Mouse (Mus musculus): ENCODE measurements around the gene Tmem8. TPM values are rescaled to one million over a fixed set of nuclear protein-coding genes. Genes with fewer than 3 reads are reported as not detected.

Tmem8 gene
- polyA plus RNA-seq, 1 experiment from 2014 or later = 1.9 TPM

GRCm38 (mm10) chr17:26149056-26149455, 36.0 kb downstream of the Tmem8 start:
- no peaks in the 10 kb centered on the region for H3K9me3 ChIP-seq (replicated peaks; ENCODE audit: control insufficient read depth, low read length)
- no peak overlapping the region for H3K4me2 ChIP-seq (ENCODE audit: low read length)
- peaks cover 34% of the 10 kb centered on the region for H3K36me3 ChIP-seq (ENCODE audit: control insufficient read depth, insufficient read depth, low read length)
- DNase-seq (ENCODE audit: low spot score) (no peak), ATAC-seq (no peak)
- WGBS = 79% methylated on average over 2 of the region's 2 CpGs
- no peak overlapping the region for H3K9ac ChIP-seq (ENCODE audit: low read length)
- H3K4me1 ChIP-seq (ENCODE audit: control insufficient read depth, insufficient read depth, low read length) = no peaks in the 10 kb centered on the region
- no peaks in the 10 kb centered on the region for H3K27me3 ChIP-seq (replicated peaks; ENCODE audit: control insufficient read depth, insufficient read depth, low read length)
- no peak overlapping the region for H3K27ac ChIP-seq (ENCODE audit: low read depth, low read length)
- no peak overlapping the region for H3K4me3 ChIP-seq (ENCODE audit: low read depth, low read length)

- 93% methylated on average over 2 of the region's 2 CpGs for WGBS
- DNase-seq (ENCODE audit: low spot score) (no peak), ATAC-seq (no peak)
- H3K27ac ChIP-seq (ENCODE audit: low read depth, low read length) = no peak overlapping the region
- H3K4me2 ChIP-seq (ENCODE audit: low read length) = no peak overlapping the region
- peaks cover 26% of the 10 kb centered on the region; the same call in 1 of the 2 replicates for H3K36me3 ChIP-seq (ENCODE audit: control insufficient read depth, insufficient read depth, low read length)
- H3K4me1 ChIP-seq (ENCODE audit: control insufficient read depth, insufficient read depth, low read length) = no peaks in the 10 kb centered on the region
- no peaks in the 10 kb centered on the region for H3K27me3 ChIP-seq (replicated peaks; ENCODE audit: control insufficient read depth, insufficient read depth, low read length)
- H3K9ac ChIP-seq (ENCODE audit: low read length) = no peak overlapping the region
- no peaks in the 10 kb centered on the region for H3K9me3 ChIP-seq (replicated peaks; ENCODE audit: control insufficient read depth, low read length)
- H3K4me3 ChIP-seq (ENCODE audit: low read depth, low read length) = no peak overlapping the region
These were observed 39.0 kb downstream of the Tmem8 start for GRCm38 (mm10) chr17:26151886-26152630.

GRCm38 (mm10) chr17:26162736-26163135, 49.6 kb downstream of the Tmem8 start:
- Histone ChIP-seq H3K4me1 (ENCODE audit: control insufficient read depth, insufficient read depth, low read length) (no peaks in the 10 kb centered on the region), H3K36me3 (ENCODE audit: control insufficient read depth, insufficient read depth, low read length) (no peaks in the 10 kb centered on the region), H3K27ac (ENCODE audit: low read depth, low read length) (no peak overlapping the region), H3K4me3 (ENCODE audit: low read depth, low read length) (no peak overlapping the region), H3K27me3 (replicated peaks; ENCODE audit: control insufficient read depth, insufficient read depth, low read length) (no peaks in the 10 kb centered on the region), H3K9me3 (replicated peaks; ENCODE audit: control insufficient read depth, low read length) (no peaks in the 10 kb centered on the region), H3K4me2 (ENCODE audit: low read length) (no peak overlapping the region), H3K9ac (ENCODE audit: low read length) (no peak overlapping the region)
- no peak for ATAC-seq
- WGBS = 94% methylated on average over 1 of the region's 1 CpGs
- no peak for DNase-seq (ENCODE audit: low spot score)

GRCm38 (mm10) chr17:26168039-26168438, 54.9 kb downstream of the Tmem8 start:
- H3K4me3 ChIP-seq (ENCODE audit: low read depth, low read length) = no peak overlapping the region
- no peak overlapping the region for H3K27ac ChIP-seq (ENCODE audit: low read depth, low read length)
- WGBS = 96% methylated on average over 2 of the region's 2 CpGs
- no peaks in the 10 kb centered on the region for H3K9me3 ChIP-seq (replicated peaks; ENCODE audit: control insufficient read depth, low read length)
- no peaks in the 10 kb centered on the region for H3K4me1 ChIP-seq (ENCODE audit: control insufficient read depth, insufficient read depth, low read length)
- no peak for ATAC-seq
- H3K4me2 ChIP-seq (ENCODE audit: low read length) = no peak overlapping the region
- H3K9ac ChIP-seq (ENCODE audit: low read length) = no peak overlapping the region
- H3K36me3 ChIP-seq (ENCODE audit: control insufficient read depth, insufficient read depth, low read length) = no peaks in the 10 kb centered on the region
- H3K27me3 ChIP-seq (replicated peaks; ENCODE audit: control insufficient read depth, insufficient read depth, low read length) = no peaks in the 10 kb centered on the region
- no peak for DNase-seq (ENCODE audit: low spot score)

Other genes with a start within 250 kb of the Tmem8 start
- 15.9 and 17.0 TPM in 2 replicates for gene Mcrip2, start 244.5 kb upstream of the Tmem8 start, polyA plus RNA-seq (2014; fragmentation: Nextera tagmentation; extraction: Ambion mirVana)
- gene Mettl26, start 238.2 kb upstream of the Tmem8 start, polyA plus RNA-seq (2014; fragmentation: Nextera tagmentation; extraction: Ambion mirVana) = 60.5 and 66.0 TPM in 2 replicates
- gene Wfikkn1, start 232.4 kb upstream of the Tmem8 start, polyA plus RNA-seq (2014; fragmentation: Nextera tagmentation; extraction: Ambion mirVana) = 0.36 and 0.47 TPM in 2 replicates
- gene Rab40c, start 193.6 kb upstream of the Tmem8 start, polyA plus RNA-seq (2014; fragmentation: Nextera tagmentation; extraction: Ambion mirVana) = 31.6 and 33.3 TPM in 2 replicates
- gene Pigq, start 168.4 kb upstream of the Tmem8 start, polyA plus RNA-seq (2014; fragmentation: Nextera tagmentation; extraction: Ambion mirVana) = 49.5 and 52.6 TPM in 2 replicates
- not detected in 2 replicates for gene Nhlrc4, start 168.3 kb upstream of the Tmem8 start, polyA plus RNA-seq (2014; fragmentation: Nextera tagmentation; extraction: Ambion mirVana)
- gene A930017K11Rik, start 160.7 kb upstream of the Tmem8 start, polyA plus RNA-seq (2014; fragmentation: Nextera tagmentation; extraction: Ambion mirVana) = 0.18 TPM in 1 of 2 replicates, not detected in the other
- 17.0 and 20.3 TPM in 2 replicates for gene Capn15, start 127.5 kb upstream of the Tmem8 start, polyA plus RNA-seq (2014; fragmentation: Nextera tagmentation; extraction: Ambion mirVana)
- gene Rab11fip3, start 43.7 kb upstream of the Tmem8 start, polyA plus RNA-seq (2014; fragmentation: Nextera tagmentation; extraction: Ambion mirVana) = 15.2 and 20.5 TPM in 2 replicates
- gene Decr2, start 23.0 kb upstream of the Tmem8 start, polyA plus RNA-seq (2014; fragmentation: Nextera tagmentation; extraction: Ambion mirVana) = 13.6 and 14.4 TPM in 2 replicates
- gene Nme4, start 17.7 kb upstream of the Tmem8 start, polyA plus RNA-seq (2014; fragmentation: Nextera tagmentation; extraction: Ambion mirVana) = 31.3 and 40.0 TPM in 2 replicates
- gene Mrpl28, start 10.2 kb downstream of the Tmem8 start, polyA plus RNA-seq (2014; fragmentation: Nextera tagmentation; extraction: Ambion mirVana) = 242 and 250 TPM in 2 replicates
- gene Axin1, start 25.4 kb downstream of the Tmem8 start, polyA plus RNA-seq (2014; fragmentation: Nextera tagmentation; extraction: Ambion mirVana) = 10.3 and 11.0 TPM in 2 replicates
- not detected in 2 replicates for gene Pdia2, start 85.8 kb downstream of the Tmem8 start, polyA plus RNA-seq (2014; fragmentation: Nextera tagmentation; extraction: Ambion mirVana)
- gene Rgs11, start 89.7 kb downstream of the Tmem8 start, polyA plus RNA-seq (2014; fragmentation: Nextera tagmentation; extraction: Ambion mirVana) = 1.7 and 3.2 TPM in 2 replicates
- gene Arhgdig, start 94.5 kb downstream of the Tmem8 start, polyA plus RNA-seq (2014; fragmentation: Nextera tagmentation; extraction: Ambion mirVana) = 33.8 and 44.4 TPM in 2 replicates
- gene Fam234a, start 130.9 kb downstream of the Tmem8 start, polyA plus RNA-seq (2014; fragmentation: Nextera tagmentation; extraction: Ambion mirVana) = 15.8 and 21.4 TPM in 2 replicates
- 81.4 and 101 TPM in 2 replicates for gene Luc7l, start 139.6 kb downstream of the Tmem8 start, polyA plus RNA-seq (2014; fragmentation: Nextera tagmentation; extraction: Ambion mirVana)

All from forebrain, embryonic 14.5 days (tissue).